ENCODE assay signal across 9 mouse cellular contexts in genomic region chr11:77629476-77629875, GRCm38 (mm10). TPM values are rescaled to one million over a fixed set of nuclear protein-coding genes. Genes with fewer than 3 reads are reported as not detected.
DNase-seq lines count a peak whose midpoint lies in the region; ATAC-seq and TF ChIP-seq lines count a peak whose summit lies in the region.
"Had no signal": no experiment of that assay in that cellular context is flagged by ENCODE, and none has a peak within 500 bp of the region (broad histone marks: within the 10 kb centered on the region; RNA-seq: fewer than 3 reads in every experiment).

No protein-coding gene starts in this region.

- H3K36me3 ChIP-seq in forebrain, embryonic 12.5 days (replicated peaks): no peaks in the 10 kb centered on the region
- H3K36me3 ChIP-seq in forebrain, embryonic 10.5 days (replicated peaks): no peaks in the 10 kb centered on the region
- no peaks in the 10 kb centered on the region for H3K36me3 ChIP-seq in midbrain, embryonic 11.5 days (ENCODE audit: control insufficient read depth, insufficient read depth, low read length)
- H3K36me3 ChIP-seq in midbrain, embryonic 13.5 days: no peaks in the 10 kb centered on the region
- no peaks in the 10 kb centered on the region for H3K36me3 ChIP-seq in stomach, postnatal 0 days (ENCODE audit: control insufficient read depth, insufficient read depth, low read length)
- H3K36me3 ChIP-seq: lung, embryonic 15.5 days had no signal

- peak; percentile 14; the same call in 1 of the 2 replicates for ATAC-seq in forebrain, embryonic 12.5 days (ENCODE audit: low FRiP score)
- no peak for ATAC-seq in midbrain, embryonic 11.5 days (ENCODE audit: low FRiP score)
- ATAC-seq in midbrain, embryonic 13.5 days: no peak
- ATAC-seq in stomach, postnatal 0 days (ENCODE audit: low FRiP score, low TSS enrichment): no peak

- TF ChIP-seq CTCF in stomach, postnatal 0 days (IDR thresholded peaks at IDR 0.05; ENCODE audit: low read depth): peak; percentile 84

- 0% methylated on average over 1 of the region's 1 CpGs for WGBS in forebrain, embryonic 12.5 days
- 3% methylated on average over 1 of the region's 1 CpGs for WGBS in forebrain, embryonic 10.5 days
- 0% methylated on average over 1 of the region's 1 CpGs for WGBS in midbrain, embryonic 11.5 days
- 3% methylated on average over 1 of the region's 1 CpGs for WGBS in midbrain, embryonic 13.5 days
- 0% methylated on average over 1 of the region's 1 CpGs for WGBS in stomach, postnatal 0 days

- no peak overlapping the region for H3K4me2 ChIP-seq in forebrain, embryonic 12.5 days
- no peak overlapping the region for H3K4me2 ChIP-seq in midbrain, embryonic 11.5 days
- no peak overlapping the region for H3K4me2 ChIP-seq in midbrain, embryonic 13.5 days (replicated peaks)
- H3K4me2 ChIP-seq in stomach, postnatal 0 days (replicated peaks; ENCODE audit: low read depth): no peak overlapping the region

- no peaks in the 10 kb centered on the region for H3K27me3 ChIP-seq in forebrain, embryonic 12.5 days
- H3K27me3 ChIP-seq in forebrain, embryonic 10.5 days (ENCODE audit: poor library complexity, severe bottlenecking): no peaks in the 10 kb centered on the region; the same call in 1 of the 2 replicates
- H3K27me3 ChIP-seq in midbrain, embryonic 11.5 days (ENCODE audit: control insufficient read depth, insufficient read depth, low read length): no peaks in the 10 kb centered on the region
- no peaks in the 10 kb centered on the region for H3K27me3 ChIP-seq in midbrain, embryonic 13.5 days
- no peaks in the 10 kb centered on the region for H3K27me3 ChIP-seq in stomach, postnatal 0 days (ENCODE audit: control insufficient read depth, insufficient read depth, low read length)
- H3K27me3 ChIP-seq: lung, embryonic 15.5 days had no signal

- no peak for DNase-seq in forebrain, embryonic 10.5 days (ENCODE audit: extremely low spot score, low spot score)
- DNase-seq in midbrain, embryonic 11.5 days (ENCODE audit: low spot score, missing footprints): peak; percentile 91
- peak; percentile 73 for DNase-seq in induced T-regulatory cell, adult 2 months (ENCODE audit: low read depth)
- DNase-seq in stomach, postnatal 0 days (ENCODE audit: low spot score): no peak
- DNase-seq in gastrocnemius, adult 8-10 months (ENCODE audit: low spot score in 2 of 2): no peak
- DNase-seq in natural killer cell, adult 2 months (ENCODE audit: low spot score in 2 of 2): no peak

- no peak overlapping the region for H3K27ac ChIP-seq in forebrain, embryonic 12.5 days
- H3K27ac ChIP-seq in forebrain, embryonic 10.5 days: no peak overlapping the region
- H3K27ac ChIP-seq in midbrain, embryonic 11.5 days (ENCODE audit: low read depth, low read length): no peak overlapping the region
- no peak overlapping the region for H3K27ac ChIP-seq in midbrain, embryonic 13.5 days
- no peak overlapping the region for H3K27ac ChIP-seq in stomach, postnatal 0 days (replicated peaks)
- H3K27ac ChIP-seq: lung, embryonic 15.5 days had no signal

- H3K9me3 ChIP-seq in forebrain, embryonic 12.5 days: no peaks in the 10 kb centered on the region
- H3K9me3 ChIP-seq in forebrain, embryonic 10.5 days: no peaks in the 10 kb centered on the region
- H3K9me3 ChIP-seq in midbrain, embryonic 11.5 days (ENCODE audit: control insufficient read depth, low read length): no peaks in the 10 kb centered on the region
- H3K9me3 ChIP-seq in midbrain, embryonic 13.5 days: no peaks in the 10 kb centered on the region
- no peaks in the 10 kb centered on the region for H3K9me3 ChIP-seq in stomach, postnatal 0 days (ENCODE audit: control insufficient read depth, low read length)
- H3K9me3 ChIP-seq: lung, embryonic 15.5 days had no signal

- H3K4me1 ChIP-seq in forebrain, embryonic 12.5 days: peaks cover 24% of the 10 kb centered on the region
- H3K4me1 ChIP-seq in forebrain, embryonic 10.5 days: peaks cover 31% of the 10 kb centered on the region
- peaks cover 12% of the 10 kb centered on the region for H3K4me1 ChIP-seq in midbrain, embryonic 11.5 days (ENCODE audit: control insufficient read depth, insufficient read depth, low read length)
- H3K4me1 ChIP-seq in midbrain, embryonic 13.5 days (replicated peaks): peaks cover 22% of the 10 kb centered on the region
- 0 out of 2 replicates have a peak, but pooled peaks cover 2% of the 10 kb centered on the region for H3K4me1 ChIP-seq in stomach, postnatal 0 days (replicated peaks; ENCODE audit: control insufficient read depth, insufficient read depth)

- H3K4me3 ChIP-seq in forebrain, embryonic 12.5 days (replicated peaks): no peak overlapping the region
- H3K4me3 ChIP-seq in forebrain, embryonic 10.5 days: no peak overlapping the region
- no peak overlapping the region for H3K4me3 ChIP-seq in midbrain, embryonic 11.5 days (ENCODE audit: low read depth, low read length)
- H3K4me3 ChIP-seq in midbrain, embryonic 13.5 days (replicated peaks): no peak overlapping the region
- H3K4me3 ChIP-seq in stomach, postnatal 0 days (ENCODE audit: low read depth, low read length): no peak overlapping the region

- TF ChIP-seq EP300 in stomach, postnatal 0 days (optimal IDR thresholded peaks at IDR 0.05): no peak

- H3K9ac ChIP-seq in forebrain, embryonic 12.5 days: no peak overlapping the region
- H3K9ac ChIP-seq in midbrain, embryonic 11.5 days (ENCODE audit: low read length): no peak overlapping the region
- H3K9ac ChIP-seq in midbrain, embryonic 13.5 days (replicated peaks): no peak overlapping the region
- no peak overlapping the region for H3K9ac ChIP-seq in stomach, postnatal 0 days (ENCODE audit: low read length)
- H3K9ac ChIP-seq: lung, embryonic 15.5 days had no signal

RNA-seq across cellular contexts. Expression of gene Taok1, which starts 21.9 kb away (rescaled TPM):
- 27.7 and 28.5 TPM in 2 replicates for polyA plus RNA-seq in forebrain, embryonic 12.5 days (2016; fragmentation: Nextera tagmentation; extraction: Ambion mirVana)
- 14.8 and 15.1 TPM in 2 replicates for polyA plus RNA-seq in forebrain, embryonic 10.5 days (2016; fragmentation: Nextera tagmentation; extraction: Ambion mirVana)
- 21.0 and 23.0 TPM in 2 replicates for polyA plus RNA-seq in midbrain, embryonic 11.5 days (2014; fragmentation: Nextera tagmentation; extraction: Ambion mirVana)
- polyA plus RNA-seq in midbrain, embryonic 13.5 days (2015; fragmentation: Nextera tagmentation; extraction: Ambion mirVana): 23.9 and 27.1 TPM in 2 replicates
- 11.8 and 12.2 TPM in 2 replicates for polyA plus RNA-seq in stomach, postnatal 0 days (2015; fragmentation: Nextera tagmentation; extraction: Ambion mirVana)
- total RNA-seq in gastrocnemius, adult 8-10 months (2022): 10 to 100 TPM; 37.9 to 48.6 (median 40.6) TPM

RNA-seq across cellular contexts. Expression of gene Nufip2, which starts 56.5 kb away (rescaled TPM):
- 5.3 and 5.5 TPM in 2 replicates for polyA plus RNA-seq in forebrain, embryonic 12.5 days (2016; fragmentation: Nextera tagmentation; extraction: Ambion mirVana)
- 3.9 TPM in 2 replicates for polyA plus RNA-seq in forebrain, embryonic 10.5 days (2016; fragmentation: Nextera tagmentation; extraction: Ambion mirVana)
- polyA plus RNA-seq in midbrain, embryonic 11.5 days (2014; fragmentation: Nextera tagmentation; extraction: Ambion mirVana): 4.8 TPM in 2 replicates
- 3.8 and 4.9 TPM in 2 replicates for polyA plus RNA-seq in midbrain, embryonic 13.5 days (2015; fragmentation: Nextera tagmentation; extraction: Ambion mirVana)
- 2.7 and 2.8 TPM in 2 replicates for polyA plus RNA-seq in stomach, postnatal 0 days (2015; fragmentation: Nextera tagmentation; extraction: Ambion mirVana)
- 10 to 100 TPM; 31.0 to 38.3 (median 33.6) TPM for total RNA-seq in gastrocnemius, adult 8-10 months (2022)

Comparison
In these comparisons a context has a peak if more than half of its experiments do, and no peak if none do; other contexts are left out.
1. DNase-seq: peak in midbrain, embryonic 11.5 days (single experiment) and induced T-regulatory cell, adult 2 months (single experiment); none in forebrain, embryonic 10.5 days (single experiment), stomach, postnatal 0 days (single experiment), gastrocnemius, adult 8-10 months (0 of 2) and natural killer cell, adult 2 months (0 of 2).